Mouse (Mus musculus): ENCODE measurements around the gene Ntm. TPM values are rescaled to one million over a fixed set of nuclear protein-coding genes. Genes with fewer than 3 reads are reported as not detected.

Ntm gene
- polyA plus RNA-seq, 1 experiment from 2014 or later = 134 TPM

DNA sequence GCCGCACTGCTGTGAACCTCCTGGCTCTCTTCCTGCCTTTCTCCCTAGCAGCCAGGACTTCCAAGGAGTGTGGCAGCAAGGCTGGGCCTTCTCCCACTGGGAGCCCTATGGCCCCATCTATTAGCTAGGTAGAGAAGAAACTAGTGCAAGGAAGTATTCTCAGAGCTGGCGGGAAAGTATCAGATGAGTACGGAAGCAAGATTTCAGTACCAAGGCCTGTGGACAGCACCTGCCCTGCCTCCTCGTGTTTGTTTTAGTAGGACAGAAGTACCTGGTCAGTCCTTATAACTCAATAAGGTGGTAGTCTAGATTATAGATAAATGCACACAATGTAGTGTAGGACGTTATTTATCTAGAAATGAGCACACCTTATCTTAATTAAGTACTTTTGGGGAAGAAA, 874.3 kb downstream of the Ntm start:
- Histone ChIP-seq H3K36me3 (ENCODE audit: control insufficient read depth, insufficient read depth) (no peaks in the 10 kb centered on the region), H3K4me2 (ENCODE audit: low read length) (no peak overlapping the region), H3K9me3 (ENCODE audit: control insufficient read depth, low read length) (no peaks in the 10 kb centered on the region), H3K4me3 (replicated peaks; ENCODE audit: low read length) (no peak overlapping the region), H3K9ac (replicated peaks; ENCODE audit: low read depth, low read length) (no peak overlapping the region), H3K27me3 (replicated peaks; ENCODE audit: control insufficient read depth, insufficient read depth, low read length) (no peaks in the 10 kb centered on the region), H3K27ac (ENCODE audit: low read length) (no peak overlapping the region), H3K4me1 (replicated peaks; ENCODE audit: control insufficient read depth, insufficient read depth, low read length) (0 out of 2 replicates have a peak, but pooled peaks cover 8% of the 10 kb centered on the region)
- WGBS = 55% methylated on average over 5 of the region's 5 CpGs
- no peak for ATAC-seq

DNA sequence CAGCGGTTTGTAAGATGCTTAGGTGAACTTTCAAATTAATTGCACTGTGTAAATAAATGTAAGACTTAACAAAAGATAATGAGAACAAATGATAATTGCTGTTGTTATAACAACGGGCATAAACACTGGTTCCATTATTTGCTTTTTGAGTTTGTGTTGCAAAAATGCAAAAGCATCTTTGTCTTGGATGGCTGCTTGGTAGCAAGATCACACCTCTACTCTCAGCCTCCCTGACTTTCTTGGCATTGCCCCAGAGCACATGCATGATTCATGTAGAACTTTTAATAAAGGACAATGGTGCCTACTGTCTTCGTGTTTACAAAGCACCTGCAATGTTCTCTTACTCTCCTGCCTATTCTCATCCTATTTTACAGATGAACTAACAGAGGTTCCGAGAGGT, 875.3 kb downstream of the Ntm start:
- H3K4me3 ChIP-seq (replicated peaks; ENCODE audit: low read length) = no peak overlapping the region
- 0 out of 2 replicates have a peak, but pooled peaks cover 8% of the 10 kb centered on the region for H3K4me1 ChIP-seq (replicated peaks; ENCODE audit: control insufficient read depth, insufficient read depth, low read length)
- H3K27me3 ChIP-seq (replicated peaks; ENCODE audit: control insufficient read depth, insufficient read depth, low read length) = no peaks in the 10 kb centered on the region
- H3K27ac ChIP-seq (ENCODE audit: low read length) = no peak overlapping the region
- H3K9me3 ChIP-seq (ENCODE audit: control insufficient read depth, low read length) = no peaks in the 10 kb centered on the region
- H3K9ac ChIP-seq (replicated peaks; ENCODE audit: low read depth, low read length) = no peak overlapping the region
- no peaks in the 10 kb centered on the region for H3K36me3 ChIP-seq (ENCODE audit: control insufficient read depth, insufficient read depth)
- WGBS = 15% methylated on average over 4 of the region's 4 CpGs
- no peak overlapping the region for H3K4me2 ChIP-seq (ENCODE audit: low read length)
- ATAC-seq = no peak

DNA sequence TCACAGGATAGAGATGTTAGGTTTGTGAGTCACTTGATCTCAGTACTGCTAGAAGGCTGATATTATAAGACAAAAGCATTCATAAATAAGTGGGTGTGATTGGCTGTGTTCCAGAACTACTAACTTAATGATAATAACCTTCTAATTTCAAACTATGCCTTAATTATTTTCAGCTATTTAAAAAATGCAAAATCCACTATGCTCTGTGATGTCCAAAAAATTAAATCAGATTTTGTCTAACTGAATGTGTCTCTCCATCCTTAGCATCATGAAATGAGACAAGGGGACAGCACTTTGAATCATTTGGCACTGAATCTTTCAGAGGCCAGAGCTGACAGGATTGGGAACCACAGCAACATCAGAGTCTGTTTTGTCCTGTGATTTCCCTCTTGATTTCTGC, 875.8 kb downstream of the Ntm start:
- 0 out of 2 replicates have a peak, but pooled peaks cover 8% of the 10 kb centered on the region for H3K4me1 ChIP-seq (replicated peaks; ENCODE audit: control insufficient read depth, insufficient read depth, low read length)
- H3K4me2 ChIP-seq (ENCODE audit: low read length) = no peak overlapping the region
- H3K27ac ChIP-seq (ENCODE audit: low read length) = no peak overlapping the region
- no peaks in the 10 kb centered on the region for H3K9me3 ChIP-seq (ENCODE audit: control insufficient read depth, low read length)
- no peaks in the 10 kb centered on the region for H3K27me3 ChIP-seq (replicated peaks; ENCODE audit: control insufficient read depth, insufficient read depth, low read length)
- H3K4me3 ChIP-seq (replicated peaks; ENCODE audit: low read length) = no peak overlapping the region
- no peak overlapping the region for H3K9ac ChIP-seq (replicated peaks; ENCODE audit: low read depth, low read length)
- no peaks in the 10 kb centered on the region for H3K36me3 ChIP-seq (ENCODE audit: control insufficient read depth, insufficient read depth)
- ATAC-seq = no peak

GRCm38 (mm10) chr9:29075924-29076577, 886.9 kb downstream of the Ntm start:
- Histone ChIP-seq H3K9ac (replicated peaks; ENCODE audit: low read depth, low read length) (no peak overlapping the region), H3K36me3 (ENCODE audit: control insufficient read depth, insufficient read depth) (no peaks in the 10 kb centered on the region), H3K4me1 (replicated peaks; ENCODE audit: control insufficient read depth, insufficient read depth, low read length) (peaks cover 11% of the 10 kb centered on the region), H3K9me3 (ENCODE audit: control insufficient read depth, low read length) (no peaks in the 10 kb centered on the region), H3K4me3 (replicated peaks; ENCODE audit: low read length) (no peak overlapping the region), H3K27me3 (replicated peaks; ENCODE audit: control insufficient read depth, insufficient read depth, low read length) (no peaks in the 10 kb centered on the region), H3K4me2 (ENCODE audit: low read length) (no peak overlapping the region), H3K27ac (ENCODE audit: low read length) (peak overlapping the region; percentile 65)
- WGBS = 59% methylated on average over 5 of the region's 5 CpGs
- peak; percentile 95 for ATAC-seq

DNA sequence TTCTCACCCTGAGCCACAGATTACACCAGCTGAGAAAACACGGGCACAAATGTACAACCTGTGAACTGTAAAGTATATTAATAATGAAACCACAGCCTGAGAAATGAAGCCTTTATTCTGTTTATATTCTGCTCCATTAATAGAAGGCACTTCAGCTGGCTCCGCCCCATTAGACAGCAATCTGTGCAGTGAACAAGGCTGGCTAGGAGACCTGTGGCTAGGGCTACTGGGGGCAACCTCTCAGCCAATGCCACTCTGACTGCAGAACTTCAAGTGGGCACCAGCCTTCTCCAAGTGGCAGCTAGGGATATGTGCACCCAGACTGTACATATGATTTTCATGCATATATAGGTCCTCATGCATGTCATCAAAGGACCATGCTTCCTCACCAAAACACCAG, 887.7 kb downstream of the Ntm start:
- H3K9me3 ChIP-seq (ENCODE audit: control insufficient read depth, low read length) = no peaks in the 10 kb centered on the region
- H3K27ac ChIP-seq (ENCODE audit: low read length) = no peak overlapping the region
- ATAC-seq = no peak
- WGBS = 77% methylated on average over 2 of the region's 2 CpGs
- no peaks in the 10 kb centered on the region for H3K36me3 ChIP-seq (ENCODE audit: control insufficient read depth, insufficient read depth)
- no peaks in the 10 kb centered on the region for H3K27me3 ChIP-seq (replicated peaks; ENCODE audit: control insufficient read depth, insufficient read depth, low read length)
- peaks cover 11% of the 10 kb centered on the region for H3K4me1 ChIP-seq (replicated peaks; ENCODE audit: control insufficient read depth, insufficient read depth, low read length)
- no peak overlapping the region for H3K9ac ChIP-seq (replicated peaks; ENCODE audit: low read depth, low read length)
- H3K4me3 ChIP-seq (replicated peaks; ENCODE audit: low read length) = no peak overlapping the region
- H3K4me2 ChIP-seq (ENCODE audit: low read length) = no peak overlapping the region

DNA sequence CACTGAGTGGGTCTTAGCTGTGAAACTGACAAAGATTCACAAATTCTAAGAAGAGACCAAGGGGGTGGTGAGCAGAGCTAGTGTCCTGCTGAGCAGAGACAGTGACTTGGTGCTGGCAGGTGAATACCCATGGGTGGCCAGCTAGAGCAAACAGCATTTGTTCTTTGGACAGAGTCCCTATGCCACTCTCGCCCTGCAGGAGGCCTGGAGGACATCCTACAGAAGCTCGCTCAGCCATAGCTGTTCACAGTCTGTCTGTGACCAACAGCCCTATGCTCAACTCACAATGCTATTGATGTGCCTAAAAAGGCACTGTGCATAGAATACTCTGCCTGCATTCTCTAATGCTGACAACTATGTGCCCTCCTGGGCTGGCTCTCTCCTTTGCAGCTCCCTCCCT, 888.4 kb downstream of the Ntm start:
- H3K4me1 ChIP-seq (replicated peaks; ENCODE audit: control insufficient read depth, insufficient read depth, low read length) = peaks cover 11% of the 10 kb centered on the region
- no peak for ATAC-seq
- no peak overlapping the region for H3K9ac ChIP-seq (replicated peaks; ENCODE audit: low read depth, low read length)
- no peaks in the 10 kb centered on the region for H3K9me3 ChIP-seq (ENCODE audit: control insufficient read depth, low read length)
- no peak overlapping the region for H3K27ac ChIP-seq (ENCODE audit: low read length)
- no peak overlapping the region for H3K4me2 ChIP-seq (ENCODE audit: low read length)
- 70% methylated on average over 2 of the region's 2 CpGs for WGBS
- no peak overlapping the region for H3K4me3 ChIP-seq (replicated peaks; ENCODE audit: low read length)
- H3K27me3 ChIP-seq (replicated peaks; ENCODE audit: control insufficient read depth, insufficient read depth, low read length) = no peaks in the 10 kb centered on the region
- no peaks in the 10 kb centered on the region for H3K36me3 ChIP-seq (ENCODE audit: control insufficient read depth, insufficient read depth)

- H3K9ac ChIP-seq (replicated peaks; ENCODE audit: low read depth, low read length) = no peak overlapping the region
- H3K9me3 ChIP-seq (ENCODE audit: control insufficient read depth, low read length) = no peaks in the 10 kb centered on the region
- no peak overlapping the region for H3K27ac ChIP-seq (ENCODE audit: low read length)
- WGBS = 62% methylated on average over 1 of the region's 1 CpGs
- H3K36me3 ChIP-seq (ENCODE audit: control insufficient read depth, insufficient read depth) = no peaks in the 10 kb centered on the region
- no peak overlapping the region for H3K4me3 ChIP-seq (replicated peaks; ENCODE audit: low read length)
- H3K4me1 ChIP-seq (replicated peaks; ENCODE audit: control insufficient read depth, insufficient read depth, low read length) = peaks cover 11% of the 10 kb centered on the region
- no peaks in the 10 kb centered on the region for H3K27me3 ChIP-seq (replicated peaks; ENCODE audit: control insufficient read depth, insufficient read depth, low read length)
- no peak overlapping the region for H3K4me2 ChIP-seq (ENCODE audit: low read length)
- ATAC-seq = no peak
Observed at GRCm38 (mm10) chr9:29071997-29072396, 890.9 kb downstream of the Ntm start.

- WGBS = 80% methylated on average over 5 of the region's 5 CpGs
- Histone ChIP-seq H3K9me3 (ENCODE audit: control insufficient read depth, low read length) (no peaks in the 10 kb centered on the region), H3K27me3 (replicated peaks; ENCODE audit: control insufficient read depth, insufficient read depth, low read length) (no peaks in the 10 kb centered on the region), H3K4me1 (replicated peaks; ENCODE audit: control insufficient read depth, insufficient read depth, low read length) (no peaks in the 10 kb centered on the region), H3K4me3 (replicated peaks; ENCODE audit: low read length) (no peak overlapping the region), H3K27ac (ENCODE audit: low read length) (no peak overlapping the region), H3K4me2 (ENCODE audit: low read length) (no peak overlapping the region), H3K36me3 (ENCODE audit: control insufficient read depth, insufficient read depth) (no peaks in the 10 kb centered on the region), H3K9ac (replicated peaks; ENCODE audit: low read depth, low read length) (no peak overlapping the region)
- no peak for ATAC-seq
Observed at GRCm38 (mm10) chr9:29067572-29067971, 895.4 kb downstream of the Ntm start.

- no peak overlapping the region for H3K4me3 ChIP-seq (replicated peaks; ENCODE audit: low read length)
- H3K4me2 ChIP-seq (ENCODE audit: low read length) = no peak overlapping the region
- H3K4me1 ChIP-seq (replicated peaks; ENCODE audit: control insufficient read depth, insufficient read depth, low read length) = no peaks in the 10 kb centered on the region
- H3K9me3 ChIP-seq (ENCODE audit: control insufficient read depth, low read length) = no peaks in the 10 kb centered on the region
- ATAC-seq = no peak
- no peaks in the 10 kb centered on the region for H3K36me3 ChIP-seq (ENCODE audit: control insufficient read depth, insufficient read depth)
- H3K27ac ChIP-seq (ENCODE audit: low read length) = no peak overlapping the region
- WGBS = 72% methylated on average over 6 of the region's 6 CpGs
- no peak overlapping the region for H3K9ac ChIP-seq (replicated peaks; ENCODE audit: low read depth, low read length)
- H3K27me3 ChIP-seq (replicated peaks; ENCODE audit: control insufficient read depth, insufficient read depth, low read length) = no peaks in the 10 kb centered on the region
Observed at GRCm38 (mm10) chr9:29060293-29060692, 902.6 kb downstream of the Ntm start.

- H3K9ac ChIP-seq (replicated peaks; ENCODE audit: low read depth, low read length) = no peak overlapping the region
- H3K9me3 ChIP-seq (ENCODE audit: control insufficient read depth, low read length) = no peaks in the 10 kb centered on the region
- no peak overlapping the region for H3K4me3 ChIP-seq (replicated peaks; ENCODE audit: low read length)
- ATAC-seq = no peak
- no peaks in the 10 kb centered on the region for H3K27me3 ChIP-seq (replicated peaks; ENCODE audit: control insufficient read depth, insufficient read depth, low read length)
- H3K4me1 ChIP-seq (replicated peaks; ENCODE audit: control insufficient read depth, insufficient read depth, low read length) = no peaks in the 10 kb centered on the region
- no peak overlapping the region for H3K4me2 ChIP-seq (ENCODE audit: low read length)
- WGBS = 56% methylated on average over 8 of the region's 8 CpGs
- H3K27ac ChIP-seq (ENCODE audit: low read length) = no peak overlapping the region
- no peaks in the 10 kb centered on the region for H3K36me3 ChIP-seq (ENCODE audit: control insufficient read depth, insufficient read depth)
Observed at GRCm38 (mm10) chr9:29058811-29059210, 904.1 kb downstream of the Ntm start.
